Mouse (Mus musculus): ENCODE results near the gene Eftud2. TPM values are rescaled to one million over a fixed set of nuclear protein-coding genes. Genes with fewer than 3 reads are reported as not detected.

Eftud2 gene
- polyA plus RNA-seq, 1 experiment = 159 TPM

DNA sequence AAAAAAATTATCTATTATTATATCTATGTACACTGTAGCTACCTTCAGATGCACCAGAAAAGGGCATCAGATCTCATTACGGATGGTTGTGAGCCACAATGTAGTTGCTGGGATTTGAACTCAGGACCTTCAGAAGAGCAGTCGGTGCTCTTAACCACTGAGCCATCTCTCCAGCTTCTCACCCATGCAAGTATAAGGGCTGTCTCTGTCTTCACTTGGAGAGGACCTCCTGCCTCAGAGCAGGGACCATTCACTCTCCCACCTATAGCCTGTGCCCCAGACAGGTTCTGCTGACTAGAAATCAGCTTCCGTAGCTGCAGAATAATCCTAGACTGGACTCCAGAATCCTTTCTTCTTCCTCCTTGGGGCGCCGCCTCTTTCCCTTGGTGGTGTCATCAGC lies 21.3 kb upstream of the Eftud2 start:
- 84% methylated on average over 5 of the region's 5 CpGs for WGBS
- no peak overlapping the region for H3K4me3 ChIP-seq (replicated peaks; ENCODE audit: control insufficient read depth, low read depth, low read length)
- no peaks in the 10 kb centered on the region for H3K4me1 ChIP-seq (ENCODE audit: control insufficient read depth, insufficient read depth, low read length)
- no peak for TF ChIP-seq CTCF (IDR thresholded peaks at IDR 0.05; ENCODE audit: control insufficient read depth, insufficient read depth, low read length)
- no peak for TF ChIP-seq POLR2A (IDR thresholded peaks at IDR 0.05; ENCODE audit: borderline replicate concordance, control insufficient read depth, low read depth, low read length)
- H3K27ac ChIP-seq (ENCODE audit: control insufficient read depth, insufficient read depth, low read depth, low read length, poor library complexity) = no peak overlapping the region

DNA sequence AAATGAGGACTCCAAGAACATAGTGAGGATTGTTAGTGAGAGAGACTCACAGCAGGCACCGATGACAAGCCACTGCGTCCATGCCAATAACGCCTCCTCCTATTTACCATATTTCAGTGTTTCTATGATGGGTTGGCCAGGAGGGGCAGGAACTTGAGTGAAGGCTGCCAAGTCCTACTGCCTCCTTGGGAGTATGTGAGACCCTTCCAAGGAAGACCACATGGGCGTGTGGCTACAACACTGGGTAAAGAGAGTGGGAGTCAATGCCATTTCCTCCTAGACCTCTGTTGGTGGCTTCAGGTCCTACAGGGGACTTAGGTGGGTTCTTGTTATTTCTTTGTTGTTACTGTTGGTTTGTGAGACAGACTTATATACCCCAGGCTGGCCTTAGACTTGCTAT lies 20.4 kb upstream of the Eftud2 start:
- Histone ChIP-seq H3K4me1 (ENCODE audit: control insufficient read depth, insufficient read depth, low read length) (no peaks in the 10 kb centered on the region), H3K27ac (ENCODE audit: control insufficient read depth, insufficient read depth, low read depth, low read length, poor library complexity) (no peak overlapping the region), H3K4me3 (replicated peaks; ENCODE audit: control insufficient read depth, low read depth, low read length) (no peak overlapping the region)
- TF ChIP-seq CTCF (IDR thresholded peaks at IDR 0.05; ENCODE audit: control insufficient read depth, insufficient read depth, low read length) (no peak), POLR2A (IDR thresholded peaks at IDR 0.05; ENCODE audit: borderline replicate concordance, control insufficient read depth, low read depth, low read length) (no peak)
- 51% methylated on average over 4 of the region's 4 CpGs for WGBS

DNA sequence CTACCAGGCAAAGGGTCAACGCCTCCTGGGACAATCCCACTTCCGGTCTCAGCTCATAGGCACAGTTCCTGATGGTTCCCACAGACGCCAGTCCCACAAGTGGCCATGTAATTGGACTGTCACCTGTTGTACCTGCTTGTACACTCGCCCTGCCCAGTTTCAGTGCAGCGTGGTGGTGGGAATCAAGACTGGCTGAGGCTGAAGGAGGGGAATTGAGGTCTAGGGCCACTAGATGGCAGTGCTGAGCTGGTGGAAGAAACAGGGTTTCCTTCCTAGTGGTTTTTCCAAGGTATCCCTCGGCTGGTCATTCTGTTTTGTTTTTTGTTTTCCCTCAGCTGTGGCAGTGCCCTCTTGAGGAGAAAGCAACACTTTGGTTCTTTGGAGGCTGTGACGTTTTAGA lies 20.0 kb upstream of the Eftud2 start, which contains the start of gene Gfap:
Gfap (minus strand) TSS at position 150 of the 400 bp plus-strand sequence.
- TF ChIP-seq POLR2A (IDR thresholded peaks at IDR 0.05; ENCODE audit: borderline replicate concordance, control insufficient read depth, low read depth, low read length) = no peak
- TF ChIP-seq CTCF (IDR thresholded peaks at IDR 0.05; ENCODE audit: control insufficient read depth, insufficient read depth, low read length) = peak; percentile 89

DNA sequence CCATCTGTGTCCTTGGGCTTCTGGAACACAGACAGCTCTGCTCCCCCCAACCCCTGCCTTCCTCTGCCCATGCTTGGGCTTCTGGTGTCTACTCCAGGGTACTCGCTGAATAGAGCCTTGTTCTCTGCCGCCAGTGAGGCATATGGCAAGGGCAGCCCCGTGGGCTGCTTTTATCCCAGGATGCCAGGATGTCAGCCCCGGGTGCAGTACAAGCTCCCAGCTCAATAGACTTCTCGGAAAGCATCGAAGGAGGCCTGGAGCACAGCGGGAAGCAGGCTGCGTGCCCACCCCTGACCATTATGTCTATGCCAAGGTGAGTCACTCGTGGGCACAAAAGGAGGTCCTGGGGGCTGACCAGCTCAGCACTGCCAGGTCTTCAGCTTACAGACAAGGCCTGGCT lies 17.6 kb upstream of the Eftud2 start:
- no peak for TF ChIP-seq CTCF (IDR thresholded peaks at IDR 0.05; ENCODE audit: control insufficient read depth, insufficient read depth, low read length)
- no peak for TF ChIP-seq POLR2A (IDR thresholded peaks at IDR 0.05; ENCODE audit: borderline replicate concordance, control insufficient read depth, low read depth, low read length)
- Histone ChIP-seq H3K4me1 (ENCODE audit: control insufficient read depth, insufficient read depth, low read length) (peaks cover 2% of the 10 kb centered on the region), H3K4me3 (replicated peaks; ENCODE audit: control insufficient read depth, low read depth, low read length) (no peak overlapping the region), H3K27ac (ENCODE audit: control insufficient read depth, insufficient read depth, low read depth, low read length, poor library complexity) (no peak overlapping the region)
- WGBS = 84% methylated on average over 9 of the region's 9 CpGs

More for the DNA sequence above, 20.0 kb upstream of the Eftud2 start, which contains the start of gene Gfap:
- Histone ChIP-seq H3K4me3 (replicated peaks; ENCODE audit: control insufficient read depth, low read depth, low read length) (no peak within 1 kb of the TSS), H3K27ac (ENCODE audit: control insufficient read depth, insufficient read depth, low read depth, low read length, poor library complexity) (no peak within 1 kb of the TSS), H3K4me1 (ENCODE audit: control insufficient read depth, insufficient read depth, low read length) (no peaks in the 10 kb centered on the region; the same call in 1 of the 2 replicates)
- 10% methylated on average over 7 of the region's 7 CpGs for WGBS

DNA sequence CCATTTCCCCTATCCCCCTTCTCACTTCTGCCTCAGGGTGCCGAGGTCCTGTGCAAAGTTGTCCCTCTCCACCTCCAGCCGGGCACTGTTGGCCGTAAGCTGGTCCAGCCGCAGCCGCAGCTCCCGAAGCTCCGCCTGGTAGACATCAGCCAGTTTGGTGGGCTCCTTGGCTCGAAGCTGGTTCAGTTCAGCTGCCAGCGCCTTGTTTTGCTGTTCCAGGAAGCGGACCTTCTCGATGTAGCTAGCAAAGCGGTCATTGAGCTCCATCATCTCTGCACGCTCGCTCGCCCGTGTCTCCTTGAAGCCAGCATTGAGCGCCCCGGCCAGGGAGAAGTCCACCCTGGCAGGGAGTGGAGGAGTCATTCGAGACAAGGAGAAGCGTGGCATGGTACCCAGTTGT lies 15.9 kb upstream of the Eftud2 start:
- peaks cover 4% of the 10 kb centered on the region for H3K4me1 ChIP-seq (ENCODE audit: control insufficient read depth, insufficient read depth, low read length)
- no peak for TF ChIP-seq POLR2A (IDR thresholded peaks at IDR 0.05; ENCODE audit: borderline replicate concordance, control insufficient read depth, low read depth, low read length)
- no peak for TF ChIP-seq CTCF (IDR thresholded peaks at IDR 0.05; ENCODE audit: control insufficient read depth, insufficient read depth, low read length)
- no peak overlapping the region for H3K4me3 ChIP-seq (replicated peaks; ENCODE audit: control insufficient read depth, low read depth, low read length)
- no peak overlapping the region for H3K27ac ChIP-seq (ENCODE audit: control insufficient read depth, insufficient read depth, low read depth, low read length, poor library complexity)
- WGBS = 86% methylated on average over 20 of the region's 20 CpGs

DNA sequence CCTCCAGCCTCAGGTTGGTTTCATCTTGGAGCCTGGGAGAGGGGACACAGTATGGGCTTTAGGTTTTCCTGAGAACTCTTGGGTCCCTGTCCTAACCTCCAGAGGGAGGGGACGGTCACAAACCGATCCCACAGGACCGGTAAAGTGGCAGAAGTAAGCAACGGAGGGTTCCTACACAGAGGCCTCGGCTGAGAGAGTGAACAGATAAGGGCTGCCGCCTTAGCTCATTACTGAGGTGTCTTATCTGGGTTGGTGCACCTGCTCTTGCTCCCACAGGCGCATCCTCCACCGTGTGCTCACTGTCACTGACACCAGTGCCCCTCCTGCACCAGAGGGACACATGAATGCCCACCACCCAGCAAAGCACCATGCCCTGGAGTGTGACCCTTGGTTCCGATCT lies 15.0 kb upstream of the Eftud2 start:
- 54% methylated on average over 9 of the region's 9 CpGs for WGBS
- Histone ChIP-seq H3K4me1 (ENCODE audit: control insufficient read depth, insufficient read depth, low read length) (peaks cover 4% of the 10 kb centered on the region), H3K4me3 (replicated peaks; ENCODE audit: control insufficient read depth, low read depth, low read length) (peak overlapping the region; percentile 63), H3K27ac (ENCODE audit: control insufficient read depth, insufficient read depth, low read depth, low read length, poor library complexity) (peak overlapping the region; percentile 71)
- peak; percentile 59 for TF ChIP-seq POLR2A (IDR thresholded peaks at IDR 0.05; ENCODE audit: borderline replicate concordance, control insufficient read depth, low read depth, low read length)
- no peak for TF ChIP-seq CTCF (IDR thresholded peaks at IDR 0.05; ENCODE audit: control insufficient read depth, insufficient read depth, low read length)

DNA sequence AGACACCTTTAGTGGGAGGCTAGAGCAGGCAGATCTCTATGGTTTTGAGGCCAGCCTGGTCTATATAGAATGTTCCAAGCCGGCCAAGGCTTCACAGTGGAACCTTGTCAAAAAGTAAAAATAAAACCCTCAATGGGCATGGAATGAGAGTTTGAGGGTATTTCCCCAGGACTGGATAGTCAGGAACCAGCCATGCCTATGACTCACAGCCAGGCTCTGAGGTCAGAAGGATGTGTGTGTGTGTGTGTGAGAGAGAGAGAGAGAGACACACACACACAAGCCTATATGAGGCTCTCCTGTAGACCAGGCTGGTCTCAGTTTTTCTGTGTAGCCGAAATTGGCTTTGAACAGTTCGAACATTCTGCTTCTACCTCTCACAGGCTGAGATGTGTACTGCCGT lies 13.9 kb upstream of the Eftud2 start:
- Histone ChIP-seq H3K4me3 (replicated peaks; ENCODE audit: control insufficient read depth, low read depth, low read length) (peak overlapping the region; percentile 63), H3K4me1 (ENCODE audit: control insufficient read depth, insufficient read depth, low read length) (peaks cover 4% of the 10 kb centered on the region), H3K27ac (ENCODE audit: control insufficient read depth, insufficient read depth, low read depth, low read length, poor library complexity) (peak overlapping the region; percentile 71)
- TF ChIP-seq POLR2A (IDR thresholded peaks at IDR 0.05; ENCODE audit: borderline replicate concordance, control insufficient read depth, low read depth, low read length) = no peak
- TF ChIP-seq CTCF (IDR thresholded peaks at IDR 0.05; ENCODE audit: control insufficient read depth, insufficient read depth, low read length) = no peak
- 87% methylated on average over 4 of the region's 4 CpGs for WGBS

DNA sequence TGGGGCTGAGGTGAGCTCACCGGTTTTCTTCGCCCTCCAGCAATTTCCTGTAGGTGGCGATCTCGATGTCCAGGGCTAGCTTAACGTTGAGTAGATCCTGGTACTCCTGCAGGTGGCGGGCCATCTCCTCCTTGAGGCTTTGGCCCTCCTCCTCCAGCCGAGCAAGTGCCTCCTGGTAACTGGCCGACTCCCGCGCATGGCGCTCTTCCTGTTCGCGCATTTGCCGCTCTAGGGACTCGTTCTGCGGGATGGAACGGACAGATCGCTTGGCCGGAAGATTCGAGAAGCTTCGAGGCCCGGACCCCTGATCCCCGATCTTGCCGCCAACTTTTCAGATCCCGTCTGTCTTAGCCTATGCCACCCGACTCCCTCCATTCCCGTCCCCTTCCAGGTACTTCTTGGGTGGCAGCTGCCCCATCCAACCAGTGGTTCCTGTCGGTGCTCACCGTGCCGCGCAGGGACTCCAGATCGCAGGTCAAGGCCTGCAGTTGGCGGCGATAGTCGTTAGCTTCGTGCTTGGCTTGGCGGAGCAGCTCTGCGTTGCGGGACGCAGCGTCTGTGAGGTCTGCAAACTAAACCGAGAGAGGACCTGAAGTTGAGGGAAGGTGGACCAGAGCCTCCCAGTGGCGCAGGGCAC lies 12.3 kb upstream of the Eftud2 start:
- 5% methylated on average over 43 of the region's 43 CpGs for WGBS
- TF ChIP-seq POLR2A (IDR thresholded peaks at IDR 0.05; ENCODE audit: borderline replicate concordance, control insufficient read depth, low read depth, low read length) (peak; percentile 55; the same call in 1 of the 2 replicates), CTCF (IDR thresholded peaks at IDR 0.05; ENCODE audit: control insufficient read depth, insufficient read depth, low read length) (peak; percentile 91)
- Histone ChIP-seq H3K27ac (ENCODE audit: control insufficient read depth, insufficient read depth, low read depth, low read length, poor library complexity) (peak overlapping the region; percentile 45), H3K4me1 (ENCODE audit: control insufficient read depth, insufficient read depth, low read length) (peaks cover 4% of the 10 kb centered on the region), H3K4me3 (replicated peaks; ENCODE audit: control insufficient read depth, low read depth, low read length) (peak overlapping the region; percentile 76)
